Mouse (Mus musculus): ENCODE data around the gene Prr15.

DNA sequence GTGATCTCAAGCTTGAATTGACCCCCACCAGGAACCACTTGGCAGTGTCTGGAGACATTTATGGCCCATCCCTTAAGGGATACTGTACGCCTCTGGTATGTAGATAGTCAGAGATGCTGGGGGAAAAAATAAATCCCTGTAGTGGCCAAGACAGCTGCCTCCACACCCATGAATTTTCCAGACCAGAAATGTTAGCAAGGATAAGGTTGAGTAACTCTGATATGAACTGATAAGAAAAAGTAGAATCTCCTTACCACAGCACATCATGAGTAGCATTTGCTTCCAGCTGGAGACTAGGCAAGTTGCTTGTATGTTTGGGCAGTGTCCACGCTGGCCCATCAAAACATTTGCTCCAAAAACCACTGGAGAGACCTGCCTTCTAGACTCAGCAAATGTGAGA lies 47.0 kb upstream of the Prr15 start:
- TF ChIP-seq CTCF (IDR thresholded peaks at IDR 0.05; ENCODE audit: low read depth, low read length) (no peak), POLR2A (IDR thresholded peaks at IDR 0.05; ENCODE audit: extremely low read depth, insufficient read depth, low read length) (no peak)
